Mouse (Mus musculus) megakaryocyte, embryonic 14.5 days (primary cell): ENCODE measurements at regions not wholly inside any gene's neighbourhood (a gene's known extent, or its start where the extent isn't known, plus 50 kb on each side); places are given as distances from the start of the nearest gene placed in this dataset.

Source experiments
- H3K27me3 ChIP-seq: replicated peaks from 2 replicates; pipeline ENCODE3; 2012; ENCODE audit warnings: inconsistent platforms
- H3K36me3 ChIP-seq: replicated peaks from 2 replicates; pipeline ENCODE3; 2012; ENCODE audit warnings: low read length, inconsistent platforms, mixed read lengths
- H3K4me1 ChIP-seq: 2 replicates; pipeline ENCODE4 v1.6.1; 2012; ENCODE audit warnings: inconsistent platforms
- H3K4me3 ChIP-seq: replicated peaks from 2 replicates; pipeline ENCODE3; 2012; ENCODE audit warnings: moderate library complexity, mild to moderate bottlenecking, inconsistent platforms
- H3K9me3 ChIP-seq: 2 replicates; pipeline ENCODE4 v1.6.1; 2012; ENCODE audit warnings: inconsistent platforms
- FLI1 ChIP-seq: IDR thresholded peaks from 2 replicates; pipeline ENCODE4 v1.6.1; 2012; ENCODE audit warnings: low read length, inconsistent platforms, mixed read lengths
- GATA1 ChIP-seq: IDR thresholded peaks from 3 replicates; pipeline ENCODE4 v1.6.1; 2012; ENCODE audit warnings: mixed read lengths, low read length, inconsistent platforms, borderline replicate concordance

- H3K4me1 ChIP-seq = peaks cover 18% of the 10 kb centered on the region
- no peak for TF ChIP-seq GATA1
- no peak for TF ChIP-seq FLI1
Measured at GRCm38 (mm10) chr10:19490500-19490899, 101.2 kb upstream of the Ifngr1 start.

GRCm38 (mm10) chr10:19491513-19492380 lies 100.0 kb upstream of the Ifngr1 start:
- Histone ChIP-seq H3K4me1 (peaks cover 26% of the 10 kb centered on the region), H3K9me3 (no peaks in the 10 kb centered on the region), H3K4me3 (no peak overlapping the region), H3K36me3 (no peaks in the 10 kb centered on the region), H3K27me3 (peaks cover 12% of the 10 kb centered on the region)
- TF ChIP-seq FLI1 = no peak
- no peak for TF ChIP-seq GATA1

More at GRCm38 (mm10) chr10:19490500-19490899, 101.2 kb upstream of the Ifngr1 start:
- H3K4me3 ChIP-seq = no peak overlapping the region
- H3K36me3 ChIP-seq = no peaks in the 10 kb centered on the region
- H3K27me3 ChIP-seq = peaks cover 11% of the 10 kb centered on the region
- no peaks in the 10 kb centered on the region for H3K9me3 ChIP-seq

DNA sequence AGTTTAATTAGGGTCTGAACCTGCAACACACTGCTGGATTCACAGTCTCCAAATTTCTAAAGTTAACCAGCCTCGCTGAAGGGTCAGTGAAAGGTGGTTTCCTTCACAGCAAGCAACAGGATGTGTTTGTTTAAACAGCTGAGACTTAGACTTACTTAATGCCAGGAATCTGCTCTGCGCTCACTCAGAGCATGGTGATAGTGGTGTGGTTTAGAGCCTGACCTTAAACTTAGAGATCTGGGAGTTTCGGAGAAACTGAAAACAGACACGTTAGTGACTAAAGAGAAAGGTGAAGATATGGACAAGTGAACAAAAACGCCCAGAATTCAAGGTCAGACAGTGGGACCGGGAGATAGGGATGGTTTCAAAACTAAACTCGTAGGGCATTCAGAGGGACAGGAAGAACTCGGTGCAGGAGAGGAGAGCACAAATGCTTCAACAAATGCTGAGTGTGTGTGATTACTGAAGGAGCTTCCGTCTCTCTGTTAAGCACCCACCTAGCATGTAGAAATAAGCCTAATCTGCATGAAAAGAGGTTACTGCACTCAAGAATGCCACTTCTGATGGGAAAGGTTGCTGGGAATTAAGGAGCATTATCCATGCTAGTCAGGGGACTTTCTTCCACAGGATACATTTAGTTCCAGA lies 97.2 kb upstream of the Ifngr1 start:
- Histone ChIP-seq H3K27me3 (peaks cover 11% of the 10 kb centered on the region), H3K9me3 (no peaks in the 10 kb centered on the region), H3K36me3 (no peaks in the 10 kb centered on the region), H3K4me3 (peak overlapping the region; percentile 82), H3K4me1 (peaks cover 19% of the 10 kb centered on the region)
- TF ChIP-seq GATA1 (no peak), FLI1 (no peak)

- H3K27me3 ChIP-seq = peaks cover 11% of the 10 kb centered on the region
- TF ChIP-seq GATA1 = no peak
- no peak for TF ChIP-seq FLI1
Measured at GRCm38 (mm10) chr10:19498112-19498511, 93.6 kb upstream of the Ifngr1 start.

DNA sequence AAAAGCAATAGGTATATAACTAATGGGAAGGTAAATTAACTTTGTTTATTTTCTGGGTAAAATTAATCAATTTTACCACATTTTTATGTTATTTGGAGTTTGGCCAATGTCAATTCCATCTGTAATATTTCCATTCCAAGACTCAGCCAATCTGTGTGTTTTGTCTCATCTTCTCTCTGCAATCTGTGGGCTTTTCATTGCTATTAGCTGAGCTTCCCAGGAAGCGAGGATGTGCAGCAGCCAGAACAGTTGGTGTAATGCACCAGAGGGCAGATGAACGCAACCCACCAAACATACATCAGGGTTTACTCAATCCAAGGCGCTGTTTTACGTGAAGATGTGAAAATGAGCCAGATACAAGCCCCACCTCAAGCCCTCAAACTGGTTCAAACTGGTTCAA lies 88.9 kb upstream of the Ifngr1 start:
- H3K27me3 ChIP-seq = peaks cover 15% of the 10 kb centered on the region
- no peaks in the 10 kb centered on the region for H3K36me3 ChIP-seq
- H3K9me3 ChIP-seq = peaks cover 4% of the 10 kb centered on the region; the same call in 1 of the 2 replicates
- H3K4me1 ChIP-seq = peaks cover 17% of the 10 kb centered on the region
- no peak overlapping the region for H3K4me3 ChIP-seq
- TF ChIP-seq GATA1 = no peak
- TF ChIP-seq FLI1 = no peak

More at GRCm38 (mm10) chr10:19498112-19498511, 93.6 kb upstream of the Ifngr1 start:
- Histone ChIP-seq H3K4me1 (peaks cover 19% of the 10 kb centered on the region), H3K36me3 (no peaks in the 10 kb centered on the region), H3K4me3 (no peak overlapping the region), H3K9me3 (peaks cover 4% of the 10 kb centered on the region; the same call in 1 of the 2 replicates)

DNA sequence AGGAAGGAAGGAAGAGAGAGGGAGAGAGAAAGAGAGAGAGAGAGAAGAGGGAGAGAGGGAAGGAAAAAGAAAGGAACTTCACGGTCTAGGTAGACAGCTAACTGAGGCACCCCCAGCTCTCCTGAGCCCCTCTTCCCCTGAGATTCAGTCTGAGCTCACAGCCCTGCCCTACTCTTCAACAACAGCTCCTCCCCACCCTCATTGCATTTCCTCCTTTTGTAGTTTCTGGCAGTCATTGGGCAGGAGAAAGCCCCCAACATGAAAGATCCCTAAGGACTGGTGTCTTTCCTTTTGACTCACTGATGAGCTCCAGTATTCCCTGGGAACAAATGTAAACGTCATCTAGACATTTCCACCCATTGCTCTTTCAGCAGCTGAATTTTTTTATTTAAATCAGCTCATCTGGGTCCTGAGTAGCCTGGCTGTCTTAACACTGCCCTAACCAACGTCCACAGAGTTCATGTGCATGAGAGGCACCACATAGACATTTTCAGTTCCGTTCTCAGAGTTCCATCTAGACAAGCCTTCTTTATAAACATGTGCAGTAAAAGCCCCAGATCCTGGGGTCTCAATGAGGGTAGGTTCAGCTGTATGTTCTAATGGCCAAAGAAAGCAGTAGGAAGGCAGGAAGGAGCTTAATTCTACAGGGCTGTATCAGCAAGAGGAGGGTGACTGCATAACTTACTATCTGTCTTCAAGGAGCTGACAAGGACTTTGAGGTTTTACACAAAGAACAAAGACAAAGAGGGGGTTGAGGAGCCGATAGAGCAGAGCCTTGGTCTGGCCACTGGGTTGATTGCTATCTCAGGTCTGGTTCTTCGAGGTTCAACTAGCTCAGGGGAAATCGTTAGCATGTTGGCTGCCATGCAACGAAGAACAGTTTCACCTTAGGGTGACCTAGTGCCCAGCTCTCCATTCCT lies 87.6 kb upstream of the Ifngr1 start:
- Histone ChIP-seq H3K9me3 (peaks cover 4% of the 10 kb centered on the region; the same call in 1 of the 2 replicates), H3K36me3 (no peaks in the 10 kb centered on the region), H3K4me3 (peak overlapping the region; percentile 62), H3K4me1 (peaks cover 21% of the 10 kb centered on the region), H3K27me3 (peaks cover 16% of the 10 kb centered on the region)
- TF ChIP-seq FLI1 = no peak
- TF ChIP-seq GATA1 = no peak

- H3K4me3 ChIP-seq = no peak overlapping the region
- H3K4me1 ChIP-seq = peaks cover 21% of the 10 kb centered on the region
- H3K9me3 ChIP-seq = peaks cover 4% of the 10 kb centered on the region; the same call in 1 of the 2 replicates
- H3K27me3 ChIP-seq = peaks cover 18% of the 10 kb centered on the region
- H3K36me3 ChIP-seq = no peaks in the 10 kb centered on the region
- TF ChIP-seq FLI1 = no peak
- TF ChIP-seq GATA1 = no peak
Measured at GRCm38 (mm10) chr10:19505174-19505573, 86.6 kb upstream of the Ifngr1 start.

- peaks cover 21% of the 10 kb centered on the region for H3K4me1 ChIP-seq
- TF ChIP-seq FLI1 (no peak), GATA1 (no peak)
- peaks cover 4% of the 10 kb centered on the region; the same call in 1 of the 2 replicates for H3K9me3 ChIP-seq
Measured at GRCm38 (mm10) chr10:19505979-19506378, 85.8 kb upstream of the Ifngr1 start.

DNA sequence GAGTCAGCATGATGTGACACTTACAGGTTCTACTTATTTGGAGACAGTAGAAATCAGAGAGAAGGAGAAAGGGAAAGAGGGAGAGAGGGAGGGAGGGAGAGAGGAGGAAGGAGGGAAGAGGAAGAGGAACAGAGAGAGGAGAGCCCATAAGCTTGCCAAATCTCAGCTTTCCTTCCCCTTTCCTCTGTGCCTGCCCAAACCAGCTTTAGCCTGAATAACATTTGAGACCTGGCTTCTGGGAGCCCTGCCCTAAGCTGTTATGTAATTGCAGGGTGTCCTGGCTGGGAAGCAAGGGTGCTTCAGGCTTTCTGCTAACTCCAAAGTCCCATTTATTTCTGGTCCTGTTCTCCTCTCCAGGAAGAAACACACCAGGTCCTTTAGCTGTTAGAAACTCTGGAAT lies 85.3 kb upstream of the Ifngr1 start:
- H3K4me1 ChIP-seq = peaks cover 21% of the 10 kb centered on the region
- peaks cover 18% of the 10 kb centered on the region for H3K27me3 ChIP-seq
- TF ChIP-seq FLI1 = no peak
- no peak overlapping the region for H3K4me3 ChIP-seq
- H3K9me3 ChIP-seq = peaks cover 3% of the 10 kb centered on the region; the same call in 1 of the 2 replicates
- no peaks in the 10 kb centered on the region for H3K36me3 ChIP-seq

More at GRCm38 (mm10) chr10:19505979-19506378, 85.8 kb upstream of the Ifngr1 start:
- Histone ChIP-seq H3K36me3 (no peaks in the 10 kb centered on the region), H3K4me3 (peak overlapping the region; percentile 47), H3K27me3 (peaks cover 18% of the 10 kb centered on the region)
